Mouse (Mus musculus): Measurements from ENCODE around the gene Rps18.

DNA sequence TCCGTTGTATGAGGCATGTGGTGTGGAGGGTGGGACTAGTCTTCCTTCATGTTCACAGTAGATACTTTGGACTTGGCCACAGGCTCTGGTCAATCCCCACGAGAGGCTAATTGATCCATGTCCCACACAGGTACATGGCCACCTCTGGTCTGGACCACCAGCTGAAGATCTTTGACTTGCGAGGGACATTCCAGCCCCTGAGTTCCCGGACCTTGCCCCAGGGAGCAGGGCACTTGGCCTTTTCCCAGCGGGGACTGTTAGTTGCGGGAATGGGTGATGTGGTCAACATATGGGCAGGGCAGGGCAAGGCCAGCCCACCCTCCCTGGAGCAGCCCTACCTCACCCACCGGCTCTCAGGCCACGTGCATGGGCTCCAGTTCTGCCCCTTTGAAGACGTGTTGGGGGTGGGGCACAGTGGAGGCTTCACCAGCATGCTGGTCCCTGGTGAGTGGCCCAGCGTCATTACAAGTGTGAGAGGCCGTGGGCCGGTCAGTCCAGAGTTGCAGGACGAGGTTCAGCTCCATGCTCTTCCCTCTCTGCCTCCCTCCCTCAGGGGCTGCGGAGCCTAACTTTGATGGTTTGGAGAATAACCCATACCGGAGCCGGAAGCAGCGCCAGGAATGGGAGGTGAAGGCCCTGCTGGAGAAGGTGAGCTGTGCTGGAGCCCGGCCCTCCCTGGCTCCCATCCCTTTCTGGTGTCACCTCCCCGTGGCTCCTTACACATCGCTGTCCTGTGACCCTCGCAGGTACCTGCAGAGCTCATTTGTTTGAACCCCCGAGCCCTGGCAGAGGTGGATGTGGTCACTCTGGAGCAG is 7.5 kb downstream of the Rps18 start:
- no peak for TF ChIP-seq CTCF (IDR thresholded peaks at IDR 0.05; ENCODE audit: low read depth, low read length)
- no peak for TF ChIP-seq POLR2A (IDR thresholded peaks at IDR 0.05; ENCODE audit: extremely low read depth, insufficient read depth, low read length)

Data from liver, adult 2 months (tissue).